Mouse (Mus musculus) cerebellum, adult 9-11 months (tissue): ENCODE measurements around the gene Gdpd1.
"Not testable (repeated sequence)": the region's sequence is repeated elsewhere in the genome, so short reads cannot be mapped to it uniquely, and the experiment has no call there.

Source experiments
- DNase-seq: peaks from one replicate; pipeline ENCODE4 v3.0.0; 2022

Gdpd1 gene

DNA sequence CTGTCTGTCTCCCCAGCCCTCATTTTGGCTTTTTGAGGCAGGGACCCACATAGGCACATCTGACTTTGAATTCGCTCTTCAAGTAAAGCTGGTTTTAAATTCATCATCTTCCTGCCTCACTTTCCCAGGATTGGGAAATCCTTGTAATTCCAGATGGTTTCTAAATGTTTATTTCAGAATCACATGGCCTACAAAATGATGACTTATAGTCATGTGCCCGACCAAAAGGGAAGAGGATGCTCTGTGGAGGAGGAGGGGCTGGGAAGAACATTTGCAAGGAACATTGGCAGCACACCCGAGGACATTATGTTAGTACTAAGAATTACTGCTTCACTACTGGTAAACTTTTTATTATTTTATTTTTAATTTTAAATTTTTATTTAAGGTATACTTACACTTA is 48.5 kb downstream of the Gdpd1 start:
- no peak for DNase-seq

DNA sequence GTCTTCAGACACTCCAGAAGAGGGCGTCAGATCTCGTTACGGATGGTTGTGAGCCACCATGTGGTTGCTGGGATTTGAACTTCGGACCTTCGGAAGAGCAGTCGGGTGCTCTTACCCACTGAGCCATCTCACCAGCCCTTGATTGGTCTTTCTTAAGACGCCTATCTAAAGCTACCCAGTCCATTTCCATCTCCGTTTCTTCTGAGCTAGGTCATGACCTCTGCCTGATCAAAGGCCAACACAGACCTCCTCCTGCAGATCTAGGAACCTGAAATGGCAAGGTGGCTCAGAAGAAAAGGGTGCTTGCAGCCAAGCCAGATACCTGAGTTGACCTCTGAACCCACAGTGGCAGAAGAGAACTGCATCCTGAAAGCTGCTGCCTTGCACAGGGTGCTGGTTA is 50.6 kb downstream of the Gdpd1 start:
- DNase-seq = not testable (repeated sequence)

DNA sequence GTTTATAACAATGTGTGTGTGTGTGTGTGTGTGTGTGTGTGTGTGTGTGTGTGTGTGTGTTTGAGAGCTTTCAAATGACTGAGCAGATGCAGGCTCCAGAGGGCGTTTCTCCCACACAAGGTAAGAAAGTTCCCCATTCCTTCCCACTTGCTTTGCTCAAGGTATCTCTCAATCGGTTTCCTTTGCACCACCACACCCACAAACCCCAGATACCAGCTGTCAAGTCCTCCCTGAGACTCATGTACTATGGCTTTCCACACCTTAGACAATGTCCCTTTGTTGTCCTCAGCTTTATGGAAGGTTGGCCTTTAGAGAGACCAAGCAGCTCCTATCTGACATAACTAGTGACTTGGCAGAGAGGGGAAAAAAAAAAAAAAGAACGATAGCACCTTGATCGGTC is 51.1 kb downstream of the Gdpd1 start:
- no peak for DNase-seq

- no peak for DNase-seq
Observed at GRCm38 (mm10) chr11:87021551-87021950, 52.3 kb downstream of the Gdpd1 start.

DNA sequence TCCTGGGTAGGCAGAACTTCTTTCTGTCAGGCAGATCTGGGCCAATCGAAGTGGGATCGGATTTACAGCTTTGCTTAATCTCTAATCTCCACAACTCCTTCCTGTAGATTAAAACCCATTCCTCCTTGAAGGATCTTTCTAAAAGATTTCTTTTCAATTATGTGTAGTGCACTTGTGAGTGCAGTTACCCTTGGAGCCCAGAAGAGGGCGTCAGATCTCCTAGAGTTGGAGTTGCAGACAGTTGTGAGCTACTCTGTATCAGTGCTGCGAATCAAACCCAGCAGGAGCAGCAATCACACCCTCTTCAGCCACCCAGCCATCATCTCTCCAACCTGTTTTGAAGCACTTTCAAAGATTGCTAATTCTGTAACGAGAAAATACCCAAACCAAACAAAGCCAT is 53.4 kb downstream of the Gdpd1 start:
- DNase-seq = no peak

GRCm38 (mm10) chr11:87019431-87019830 is 54.4 kb downstream of the Gdpd1 start:
- no peak for DNase-seq

DNA sequence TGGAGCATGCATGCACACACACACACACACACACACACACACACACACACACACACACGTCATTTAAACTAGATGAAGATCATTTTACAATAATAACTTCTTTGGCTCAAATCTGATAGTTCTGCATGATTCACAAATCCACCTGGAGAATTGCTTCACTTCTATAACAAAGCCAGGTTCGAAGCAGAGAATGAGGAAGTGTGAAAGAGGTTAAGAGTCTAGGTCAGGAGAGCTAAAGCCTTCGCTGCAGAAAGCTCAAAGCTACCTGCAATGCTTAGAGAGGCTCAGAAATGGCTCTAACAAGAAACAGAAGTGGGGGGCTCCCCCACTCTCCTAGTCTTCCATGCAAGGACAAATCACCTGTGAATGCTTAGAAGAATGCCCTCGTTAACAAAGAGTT is 55.8 kb downstream of the Gdpd1 start:
- DNase-seq = no peak

- no peak for DNase-seq
Observed at GRCm38 (mm10) chr11:87015691-87016090, 58.2 kb downstream of the Gdpd1 start.

DNA sequence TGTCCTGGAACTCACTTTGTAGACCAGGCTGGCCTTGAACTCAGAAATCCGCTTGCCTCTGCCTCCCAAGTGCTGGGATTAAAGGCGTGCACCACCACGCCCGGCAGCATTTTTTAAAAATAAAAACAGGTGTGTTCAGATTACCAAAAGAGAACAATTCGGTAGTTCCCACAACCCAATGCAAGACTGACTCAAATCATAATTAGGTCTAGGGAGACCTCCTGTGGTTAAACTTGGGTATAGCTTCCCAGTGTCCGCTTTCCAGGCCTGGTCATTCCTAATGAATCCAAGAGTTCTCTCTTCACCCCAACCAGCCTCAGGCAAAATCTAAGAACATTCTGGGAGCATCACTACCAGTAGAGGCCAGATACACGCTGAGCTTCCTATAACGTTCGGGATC is 63.4 kb downstream of the Gdpd1 start:
- DNase-seq = peak; percentile 67

DNA sequence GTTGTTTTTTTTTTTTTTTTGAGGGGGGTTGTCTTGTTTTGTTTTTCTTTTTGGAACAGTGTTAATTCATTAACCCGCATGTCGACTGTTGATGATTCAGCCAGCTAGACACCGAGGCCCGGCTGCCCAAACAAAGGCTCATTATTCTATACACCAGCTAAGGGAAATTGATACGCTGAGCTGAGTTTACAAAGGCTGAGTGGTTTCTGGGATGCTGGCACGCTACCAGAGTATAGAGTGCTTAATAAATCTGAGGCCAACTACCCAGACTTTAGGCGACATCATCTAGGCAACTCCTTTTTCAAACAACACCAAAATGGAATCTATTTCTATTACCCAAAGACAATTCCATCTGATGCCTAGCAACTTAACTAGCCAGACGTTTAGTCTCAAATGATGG is 66.5 kb downstream of the Gdpd1 start:
- no peak for DNase-seq

DNA sequence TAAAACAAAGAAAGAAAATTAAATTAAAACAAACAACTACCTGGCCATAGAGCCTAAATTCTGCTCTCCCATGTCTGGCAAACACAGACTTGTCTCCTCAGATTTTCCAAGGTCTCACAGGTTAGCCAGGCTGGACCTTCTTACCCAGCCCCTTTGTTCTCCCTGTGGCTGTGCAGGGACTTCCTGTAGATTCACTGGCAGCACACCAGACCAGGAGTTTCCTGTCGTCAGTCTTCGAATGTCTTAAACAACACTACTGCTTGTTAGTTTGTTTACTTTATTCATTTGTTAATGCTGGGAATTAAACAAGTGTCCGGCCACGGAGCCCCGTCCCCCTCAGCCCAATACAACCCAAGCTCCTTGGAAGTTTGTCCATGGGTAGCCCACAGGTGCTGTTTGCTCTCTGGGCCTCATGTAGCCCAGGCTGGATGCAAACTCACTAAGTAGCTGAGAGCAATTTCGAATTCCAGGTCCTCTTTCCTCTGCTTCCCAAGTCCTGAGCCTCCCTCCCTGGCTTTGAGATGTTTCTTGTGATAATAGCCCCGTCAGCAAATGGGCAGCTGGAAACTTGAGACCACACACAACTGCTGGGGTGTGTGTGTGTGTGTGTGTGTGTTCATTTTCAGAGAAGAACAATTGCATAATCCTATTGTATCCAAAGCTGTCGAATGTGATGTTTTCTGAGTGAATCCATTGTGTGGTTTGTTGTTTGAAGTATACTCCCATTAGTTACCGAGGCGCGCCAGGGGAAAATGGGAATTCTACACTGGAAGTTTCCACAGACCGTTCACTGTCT is 68.7 kb downstream of the Gdpd1 start:
- no peak for DNase-seq

GRCm38 (mm10) chr11:87002078-87002829 is 71.6 kb downstream of the Gdpd1 start:
- DNase-seq = no peak

- DNase-seq = no peak
Observed at GRCm38 (mm10) chr11:87001217-87001616, 72.6 kb downstream of the Gdpd1 start.

- no peak for DNase-seq
Observed at GRCm38 (mm10) chr11:86996266-86996665, 77.6 kb downstream of the Gdpd1 start.

GRCm38 (mm10) chr11:86995625-86996221 is 78.1 kb downstream of the Gdpd1 start:
- peak; percentile 87 for DNase-seq

- no peak for DNase-seq
Observed at GRCm38 (mm10) chr11:86994791-86995624, 78.9 kb downstream of the Gdpd1 start.

GRCm38 (mm10) chr11:86994330-86994729 is 79.5 kb downstream of the Gdpd1 start:
- no peak for DNase-seq

DNA sequence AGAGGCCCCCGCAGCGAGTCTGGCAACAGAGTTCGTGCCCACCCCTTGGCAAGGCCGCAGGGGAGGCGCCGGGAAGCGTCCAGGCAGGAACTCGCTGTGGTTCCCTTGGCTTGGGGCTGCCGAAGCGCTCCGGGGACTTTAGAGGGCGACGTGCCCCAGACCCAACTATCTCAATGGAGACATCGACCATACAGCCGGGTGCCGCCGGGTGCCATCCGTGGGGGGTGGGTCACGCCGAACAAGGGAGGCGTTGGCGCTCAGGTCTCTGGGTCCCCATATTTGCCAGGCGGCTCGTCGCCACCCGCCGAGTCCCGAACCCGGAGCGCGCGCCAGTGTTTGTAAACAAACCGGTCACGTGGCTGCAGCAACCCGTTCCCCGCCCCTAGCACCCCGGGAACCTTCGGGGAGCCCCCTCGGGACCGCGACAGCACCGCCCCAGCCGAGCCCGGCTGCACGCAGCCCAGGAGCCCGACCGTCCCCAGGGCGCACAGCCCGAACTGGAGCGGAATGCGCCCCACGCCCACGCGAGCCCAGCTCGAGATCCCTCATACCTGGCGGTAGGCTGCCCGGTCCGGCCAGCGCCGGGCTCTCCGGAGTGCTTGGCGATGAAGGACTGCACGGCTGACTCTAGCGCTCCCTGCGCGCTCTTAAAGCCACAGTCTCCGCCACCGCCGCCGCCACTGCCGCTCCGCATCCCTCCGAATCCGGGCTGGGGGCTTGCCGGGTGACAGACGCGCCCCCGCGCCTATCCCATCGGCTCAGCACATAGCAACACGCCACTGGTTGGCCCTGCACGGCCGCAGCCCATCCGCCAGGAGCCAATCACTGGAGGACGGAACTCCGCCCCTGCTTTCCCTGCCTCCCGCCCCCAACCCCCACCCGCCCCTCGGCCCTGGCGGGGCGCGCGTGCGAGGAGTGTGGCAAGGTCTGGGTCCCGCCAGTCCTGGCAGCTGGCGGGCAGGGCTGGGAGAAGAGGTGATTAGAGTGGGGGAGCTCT is 80.5 kb downstream of the Gdpd1 start, which contains the start of gene Ypel2:
Gene Ypel2 (minus strand): TSS at position 667 of the 997 bp plus-strand sequence.
- peak; percentile 98 for DNase-seq

- DNase-seq = no peak
Observed at GRCm38 (mm10) chr11:86992461-86992988, 81.3 kb downstream of the Gdpd1 start.

- no peak for DNase-seq
Observed at GRCm38 (mm10) chr11:86991241-86991640, 82.6 kb downstream of the Gdpd1 start.

- DNase-seq = no peak
Observed at GRCm38 (mm10) chr11:86990309-86990708, 83.6 kb downstream of the Gdpd1 start.
